14 mouse cellular contexts compared by ENCODE assay signal in the genomic region with DNA sequence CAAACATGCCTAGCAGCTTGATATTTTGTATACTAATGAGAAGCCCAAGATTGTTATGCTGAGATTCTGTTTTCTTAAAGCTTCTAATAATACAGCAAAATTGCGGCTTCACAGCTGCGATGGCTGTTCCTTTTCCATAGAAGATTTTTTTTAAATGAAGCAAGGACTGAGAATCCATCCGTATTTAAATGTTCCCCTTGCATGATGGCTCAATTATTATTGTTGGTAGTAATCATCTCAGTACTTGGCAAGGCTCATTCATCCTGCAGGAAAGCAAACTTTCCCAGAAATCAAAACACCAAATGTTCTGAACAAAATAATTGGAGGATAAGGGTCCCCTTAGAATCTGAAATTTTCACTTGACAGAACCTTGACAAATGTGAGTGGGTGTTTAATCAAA.
"Had no signal": no experiment of that assay in that cellular context is flagged by ENCODE, and none has a peak within 500 bp of the region (broad histone marks: within the 10 kb centered on the region; RNA-seq: fewer than 3 reads in every experiment).

No protein-coding gene starts in this region.

- H3K36me3 ChIP-seq: limb, embryonic 10.5 days; liver, embryonic 15.5 days; midbrain, embryonic 13.5 days had no signal

- H3K27ac ChIP-seq: kidney, postnatal 0 days; left cerebral cortex, adult 2 months; limb, embryonic 10.5 days; liver, embryonic 15.5 days; midbrain, embryonic 13.5 days had no signal

- DNase-seq: kidney, adult 9 months; kidney, postnatal 36 days; lung, adult 2 months; lung, postnatal 36 days; right cerebral cortex, adult 18-20 months; right cerebral cortex, postnatal 25 days; thymus, postnatal 4 days had no signal

- H3K27me3 ChIP-seq: liver, embryonic 15.5 days; midbrain, embryonic 13.5 days had no signal

- ATAC-seq: lung, postnatal 0 days; midbrain, embryonic 13.5 days had no signal

- H3K4me1 ChIP-seq: limb, embryonic 10.5 days; liver, embryonic 15.5 days; midbrain, embryonic 13.5 days had no signal

- H3K4me3 ChIP-seq: left cerebral cortex, adult 2 months; limb, embryonic 10.5 days; liver, embryonic 15.5 days; midbrain, embryonic 13.5 days had no signal

- H3K9ac ChIP-seq: liver, embryonic 15.5 days; midbrain, embryonic 13.5 days had no signal

- H3K4me2 ChIP-seq: liver, embryonic 11.5 days; liver, embryonic 15.5 days; midbrain, embryonic 13.5 days had no signal

- H3K9me3 ChIP-seq: limb, embryonic 10.5 days; liver, embryonic 15.5 days; midbrain, embryonic 13.5 days had no signal
